Mouse (Mus musculus) gastrocnemius, adult 2 months (tissue): ENCODE measurements around the gene Ispd. TPM values are rescaled to one million over a fixed set of nuclear protein-coding genes. Genes with fewer than 3 reads are reported as not detected.

Source experiments
- DNase-seq: peaks from one replicate; pipeline ENCODE4 v3.0.0; 2022
- H3K27ac ChIP-seq: fragments of 200-600 bp; 2 replicates; pipeline ENCODE4 v1.8.1; 2022; ENCODE audit warnings: mild to moderate bottlenecking
- H3K4me3 ChIP-seq: fragments of 200-600 bp; 2 replicates; pipeline ENCODE4 v1.8.1; 2022; ENCODE audit warnings: mild to moderate bottlenecking, moderate library complexity
- CTCF ChIP-seq: fragments of 200-600 bp; IDR thresholded peaks from 2 replicates; pipeline ENCODE4 v1.8.1; 2022; ENCODE audit warnings: antibody characterized with exemption, mild to moderate bottlenecking, moderate library complexity
- intact Hi-C: fragments of 180-260 bp; cut with DNase I; formaldehyde crosslinking; loops from one replicate; pipeline ENCODE4 v1.15.1; 2025
- total RNA-seq, 2 experiments: library from RNA; stranded (reverse); gene quantifications; 2 replicates each; pipeline ENCODE4 v1.2.3; 2021

Ispd gene
- total RNA-seq, 2 experiments from 2014 or later: 3.4 to 4.5 TPM

DNA sequence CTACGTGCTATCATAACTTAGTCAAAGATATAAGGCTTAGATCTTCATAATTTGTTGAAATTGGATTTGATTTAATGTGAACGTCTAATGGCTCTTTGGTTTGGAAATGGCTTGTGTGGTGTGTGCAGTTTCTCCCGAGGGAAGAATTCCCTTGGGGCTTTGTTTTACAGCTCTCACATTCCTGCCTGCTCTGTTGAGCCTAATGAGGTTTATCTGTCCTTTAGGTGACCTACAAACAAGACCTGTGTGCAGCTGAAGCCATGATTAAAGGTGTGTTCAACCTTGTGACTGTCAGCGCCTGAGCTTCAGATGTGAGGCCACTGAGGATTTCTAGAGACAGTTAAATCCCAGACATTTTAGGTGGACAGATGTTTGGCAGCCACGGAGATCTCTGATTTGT, 95.2 kb downstream of the Ispd start:
- no peak for TF ChIP-seq CTCF
- no peak for DNase-seq
- no peak overlapping the region for H3K4me3 ChIP-seq
- no peak overlapping the region for H3K27ac ChIP-seq
- intact Hi-C loops: no loop called here

DNA sequence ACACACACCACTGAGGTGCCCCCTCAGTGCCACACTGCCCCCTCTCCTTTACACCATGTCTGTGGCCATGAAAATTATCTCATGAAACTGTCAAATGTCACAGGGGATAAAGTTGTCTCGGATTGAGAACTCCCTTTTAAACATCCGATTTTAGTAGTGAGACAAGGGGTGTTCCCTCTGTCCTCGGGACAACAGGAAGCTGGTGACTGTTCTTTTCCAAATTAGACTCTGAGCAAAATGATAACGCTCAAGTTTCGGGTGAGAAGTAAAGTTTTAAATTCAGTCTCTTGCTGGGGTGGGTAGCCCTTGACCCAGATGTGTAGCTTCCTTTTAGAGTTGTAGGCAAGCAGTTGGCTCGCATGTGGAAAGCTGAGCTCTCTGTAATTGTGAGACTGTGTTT, 96.3 kb downstream of the Ispd start:
- intact Hi-C loops: no loop called here
- H3K4me3 ChIP-seq: no peak overlapping the region
- H3K27ac ChIP-seq: no peak overlapping the region
- TF ChIP-seq CTCF: no peak
- no peak for DNase-seq

DNA sequence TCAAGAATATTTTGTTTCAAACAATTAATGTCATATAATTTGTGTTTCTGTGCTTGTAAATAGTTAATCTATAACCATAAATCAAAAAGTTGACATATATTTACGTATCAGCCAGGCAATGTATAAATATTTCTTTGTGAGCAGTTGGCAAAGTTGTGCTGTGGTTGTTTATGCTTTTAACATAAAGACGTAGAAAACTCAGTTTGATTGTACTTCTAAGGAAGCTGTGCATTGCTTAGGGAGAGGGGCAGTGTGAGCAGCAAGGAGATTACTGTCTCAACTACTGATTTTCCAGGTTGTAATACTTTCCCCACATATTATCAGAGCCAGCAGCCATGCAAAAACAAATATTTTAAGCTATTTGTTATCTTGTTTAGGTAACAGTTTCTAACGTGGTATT, 96.7 kb downstream of the Ispd start:
- intact Hi-C loops: no loop called here
- no peak overlapping the region for H3K27ac ChIP-seq
- no peak for TF ChIP-seq CTCF
- H3K4me3 ChIP-seq: no peak overlapping the region
- no peak for DNase-seq

DNA sequence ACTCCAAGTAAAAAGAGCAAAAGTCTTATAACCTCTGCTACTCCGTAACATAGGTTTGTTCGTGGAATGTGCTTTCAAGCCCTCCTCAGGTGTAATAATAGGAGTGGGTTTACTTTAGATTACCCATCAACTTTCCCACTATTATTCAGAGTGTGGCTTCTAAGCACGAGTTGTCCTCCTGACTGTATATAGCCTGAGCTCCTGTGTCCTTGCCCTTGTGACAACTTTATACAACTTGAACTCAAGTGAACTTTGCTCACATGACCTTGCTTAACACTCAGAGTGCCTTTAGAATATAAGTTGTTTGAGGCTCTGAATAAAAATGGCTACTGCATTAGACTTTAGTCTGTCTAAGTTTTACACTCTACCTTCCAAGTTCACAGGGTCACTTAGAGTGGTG, 100.5 kb downstream of the Ispd start:
- no peak for DNase-seq
- no peak for TF ChIP-seq CTCF
- intact Hi-C loops: no loop called here
- Histone ChIP-seq H3K27ac (no peak overlapping the region), H3K4me3 (no peak overlapping the region)

DNA sequence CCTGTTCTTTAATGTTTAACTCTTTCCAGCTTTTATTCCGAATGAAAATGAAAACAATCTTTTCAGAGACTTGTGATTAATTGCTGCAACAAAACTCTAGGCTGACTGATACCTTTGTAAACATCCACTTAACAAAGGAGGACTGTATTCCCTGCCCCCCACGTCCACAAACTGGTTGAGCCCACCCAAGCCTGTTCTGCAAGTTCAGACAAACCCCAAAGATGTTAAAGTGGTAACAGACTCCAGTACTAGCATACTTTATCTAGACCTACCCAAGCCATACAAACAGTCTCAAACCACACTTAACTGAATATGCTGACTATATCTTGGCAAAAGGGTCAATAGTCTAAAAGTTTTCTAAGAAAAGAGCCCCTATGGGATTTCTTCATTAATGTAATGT, 102.1 kb downstream of the Ispd start:
- intact Hi-C loops: no loop called here
- no peak for TF ChIP-seq CTCF
- Histone ChIP-seq H3K27ac (no peak overlapping the region), H3K4me3 (no peak overlapping the region)
- DNase-seq: no peak

DNA sequence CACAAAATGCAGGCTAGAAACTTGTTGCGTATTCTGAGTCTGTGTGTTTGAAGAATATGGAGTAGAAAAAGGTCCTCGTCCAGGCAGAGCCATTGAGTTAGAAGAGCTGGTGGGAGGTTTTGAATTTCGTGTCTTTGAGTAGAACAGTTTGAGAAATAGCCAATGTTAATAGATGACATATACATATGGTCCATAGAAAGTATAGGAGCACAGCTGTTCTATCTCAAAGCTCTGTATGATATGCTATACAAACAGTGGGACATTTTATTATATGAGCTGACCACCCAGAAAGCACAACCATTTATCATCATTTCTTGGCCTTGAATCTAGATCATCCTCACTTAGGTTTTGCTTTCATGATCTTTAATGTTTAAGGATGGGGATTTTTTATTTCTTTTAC, 116.3 kb downstream of the Ispd start:
- intact Hi-C loops: no loop called here
- no peak for TF ChIP-seq CTCF
- Histone ChIP-seq H3K27ac (no peak overlapping the region), H3K4me3 (no peak overlapping the region)
- DNase-seq: no peak

DNA sequence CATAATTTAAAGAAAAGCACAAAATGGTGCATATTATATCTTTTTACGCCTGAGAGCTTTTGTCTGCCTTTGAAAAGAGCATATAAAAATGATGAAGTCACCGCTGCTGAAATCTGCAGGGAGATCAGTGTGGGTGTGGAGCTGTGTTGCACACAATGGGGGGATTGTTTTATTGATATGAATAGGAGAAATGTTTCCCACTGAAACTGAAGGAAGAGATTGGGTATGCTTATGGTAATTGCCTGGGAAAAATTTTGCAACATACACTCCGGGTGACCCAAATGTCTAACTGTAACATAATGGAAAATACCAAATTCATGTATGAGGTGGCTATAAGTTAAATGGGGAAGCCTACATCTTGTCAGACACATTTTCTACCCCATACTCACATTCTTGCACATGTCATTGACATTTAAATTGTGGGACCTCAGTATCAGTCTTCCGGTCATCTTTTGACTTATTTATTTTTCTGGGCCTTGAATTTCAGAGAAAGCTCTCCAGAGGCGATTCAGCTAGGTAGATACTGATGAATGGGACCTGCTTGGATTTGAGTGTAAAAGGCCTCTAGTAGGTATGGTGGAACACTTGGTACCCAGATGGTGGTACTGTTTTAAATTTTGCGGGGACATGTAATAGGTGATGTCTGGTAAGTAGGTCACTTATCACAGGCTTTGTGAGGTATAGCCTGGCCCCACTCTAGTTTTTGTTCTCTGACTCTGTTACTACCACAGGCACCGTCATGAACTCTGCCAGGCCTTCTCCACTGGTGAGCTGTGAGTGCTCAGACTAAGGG, 126.1 kb downstream of the Ispd start:
- Histone ChIP-seq H3K27ac (no peak overlapping the region; the same call in 1 of the 2 replicates), H3K4me3 (no peak overlapping the region)
- TF ChIP-seq CTCF: no peak
- DNase-seq: no peak
- intact Hi-C loops: no loop called here

DNA sequence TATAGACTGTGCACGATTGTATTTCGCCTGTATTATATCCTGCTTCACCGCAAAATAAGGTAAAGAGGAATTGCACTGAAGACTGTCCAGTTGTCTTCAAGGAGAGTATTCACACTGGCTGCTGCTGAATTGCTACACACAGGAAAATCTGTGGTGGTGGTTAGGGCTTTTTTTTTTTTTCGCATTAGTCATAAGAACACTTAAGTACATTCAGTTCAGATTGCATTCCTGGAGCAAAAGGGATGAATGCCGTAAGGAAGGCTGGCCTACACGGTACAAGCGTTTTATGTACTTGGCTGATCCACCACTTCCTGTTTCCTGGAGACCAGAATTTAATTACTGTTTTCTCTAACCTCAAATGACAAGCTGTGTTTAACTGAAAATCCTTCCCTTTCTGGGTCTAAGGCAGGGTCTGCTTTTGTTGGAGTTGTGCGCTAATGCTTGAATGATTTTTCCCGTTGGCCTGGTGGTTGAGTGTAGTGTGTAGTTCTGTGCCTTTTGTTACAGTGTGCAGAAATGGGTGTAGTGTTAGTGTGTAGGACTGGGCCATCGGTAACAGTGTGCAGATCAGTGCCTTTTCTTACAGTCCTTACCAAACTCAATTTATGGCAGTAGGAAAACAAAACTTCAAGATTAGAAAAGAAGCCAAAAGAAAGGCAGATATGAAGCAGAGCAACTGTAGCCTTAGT, 128.8 kb downstream of the Ispd start:
- intact Hi-C loops: no loop called here
- no peak overlapping the region for H3K4me3 ChIP-seq
- no peak for TF ChIP-seq CTCF
- no peak overlapping the region for H3K27ac ChIP-seq
- no peak for DNase-seq

DNA sequence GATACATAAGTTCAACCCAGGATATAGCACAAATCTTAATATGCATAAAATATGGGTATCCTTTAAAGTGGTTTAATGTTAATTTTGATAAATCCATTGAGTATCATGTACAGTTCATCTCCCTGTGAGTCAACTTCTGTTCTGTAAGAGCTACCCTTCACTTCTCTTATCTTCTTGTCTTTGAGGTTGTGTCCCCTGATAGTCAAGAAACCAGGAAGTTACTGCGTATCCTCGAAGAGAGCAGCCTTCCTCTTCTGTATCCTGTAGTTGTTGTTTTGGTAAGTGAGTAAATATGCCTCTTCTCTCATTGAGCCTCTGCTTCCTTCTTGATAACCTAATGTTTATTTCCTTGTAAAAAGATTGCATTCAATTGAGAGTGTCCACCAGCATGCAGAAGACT, 140.5 kb downstream of the Ispd start:
- no peak for DNase-seq
- intact Hi-C loops: no loop called here
- TF ChIP-seq CTCF: no peak
- no peak overlapping the region for H3K27ac ChIP-seq
- H3K4me3 ChIP-seq: no peak overlapping the region

DNA sequence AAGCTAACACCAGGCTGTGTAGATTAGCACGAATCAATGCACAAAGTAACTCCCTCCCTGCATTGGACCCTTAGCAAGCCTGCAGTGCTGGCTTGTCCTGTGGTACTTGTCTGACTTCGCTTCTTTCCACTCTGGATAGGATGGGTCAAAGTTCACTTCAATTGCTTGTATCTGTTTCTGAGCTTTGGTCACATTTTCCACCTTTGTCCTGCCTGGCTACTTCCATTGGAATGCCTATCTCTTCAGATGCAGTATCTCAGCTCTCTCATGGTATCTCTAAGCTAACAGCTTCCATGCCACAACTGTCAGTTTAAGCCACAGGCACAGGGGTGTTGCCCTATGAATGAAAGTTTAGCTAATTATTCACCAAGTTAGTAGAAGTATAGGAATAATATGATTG, 142.3 kb downstream of the Ispd start:
- H3K27ac ChIP-seq: no peak overlapping the region
- intact Hi-C loops: no loop called here
- DNase-seq: no peak
- TF ChIP-seq CTCF: no peak
- no peak overlapping the region for H3K4me3 ChIP-seq

DNA sequence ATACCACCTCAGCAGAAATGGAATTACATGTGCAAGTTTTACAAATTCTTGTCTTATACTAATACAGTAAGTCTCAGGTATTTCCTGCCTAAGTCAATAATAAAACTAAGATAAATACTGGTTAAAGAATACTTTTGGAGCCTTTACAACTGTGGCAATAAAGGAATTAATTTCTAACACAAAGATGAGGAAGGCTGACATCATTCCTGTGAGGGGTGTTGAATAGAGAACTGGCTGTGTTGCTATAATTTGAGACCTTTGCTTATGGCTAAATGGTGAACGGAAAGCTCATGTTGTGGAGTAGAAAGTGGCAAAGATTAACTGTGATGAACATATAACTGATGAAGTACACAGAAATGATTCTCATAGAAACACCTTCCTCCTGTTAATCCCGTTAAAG, 149.7 kb downstream of the Ispd start:
- no peak for TF ChIP-seq CTCF

DNA sequence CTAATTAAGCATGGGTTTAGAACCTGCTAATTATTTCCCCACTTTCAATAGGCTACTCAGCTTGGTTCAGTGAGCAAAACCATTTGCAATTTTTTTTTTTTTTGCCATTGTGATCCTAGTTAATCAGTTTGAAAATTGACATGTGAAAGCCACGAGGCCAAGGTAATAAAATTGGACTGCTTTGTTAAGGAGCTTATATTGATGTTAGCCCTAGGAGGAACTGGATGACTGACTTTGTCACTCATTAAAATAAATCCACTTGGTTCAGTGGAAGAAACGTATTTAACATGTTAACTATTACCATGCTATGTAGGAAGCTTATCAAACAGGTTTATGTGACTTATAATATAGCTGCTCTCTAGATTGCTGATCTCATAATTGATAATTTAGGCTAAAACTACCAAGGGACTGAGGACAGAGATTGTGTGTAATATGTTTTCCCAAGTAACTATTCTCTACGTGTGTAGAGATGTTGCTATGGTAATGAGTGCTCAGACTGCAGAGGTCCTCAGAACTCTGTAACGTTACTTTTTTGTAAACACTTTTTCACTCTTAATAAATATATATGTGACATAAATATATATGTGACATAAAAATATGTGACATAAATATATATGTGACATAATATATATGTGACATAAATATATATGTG, 150.3 kb downstream of the Ispd start:
- no peak for TF ChIP-seq CTCF
- no peak for DNase-seq
- intact Hi-C loops: no loop called here
- Histone ChIP-seq H3K27ac (no peak overlapping the region), H3K4me3 (no peak overlapping the region)

More for the DNA sequence above, 149.7 kb downstream of the Ispd start:
- Histone ChIP-seq H3K27ac (no peak overlapping the region), H3K4me3 (no peak overlapping the region)
- intact Hi-C loops: no loop called here
- no peak for DNase-seq

DNA sequence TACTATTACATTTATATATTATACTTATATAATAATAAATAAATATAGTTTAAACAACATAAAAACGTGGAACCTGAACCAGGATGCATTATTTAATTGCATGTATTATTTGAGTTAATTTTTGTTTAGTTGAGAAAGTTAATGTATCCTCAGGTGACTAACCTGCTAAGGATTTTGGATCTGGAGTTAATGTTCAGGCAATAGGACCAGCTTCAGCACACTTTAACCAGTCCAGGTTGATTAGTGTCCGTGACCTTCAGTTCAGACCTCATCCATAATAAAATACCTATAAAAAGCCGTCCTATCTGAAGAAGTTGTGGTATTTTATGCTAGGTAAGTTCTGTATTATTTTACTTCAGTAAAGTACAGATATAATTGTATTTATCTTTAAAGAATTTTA, 151.3 kb downstream of the Ispd start:
- Histone ChIP-seq H3K4me3 (no peak overlapping the region), H3K27ac (no peak overlapping the region)
- intact Hi-C loops: no loop called here
- no peak for TF ChIP-seq CTCF
- DNase-seq: no peak
